Mouse (Mus musculus) G1E (cell line): Measurements from ENCODE around the gene Lamtor4.
"Not testable (repeated sequence)": the region's sequence is repeated elsewhere in the genome, so short reads cannot be mapped to it uniquely, and the experiment has no call there.

ENCODE experiments used
- CTCF ChIP-seq: IDR thresholded peaks from 2 replicates; pipeline ENCODE4 v1.5.1; 2012; ENCODE audit warnings: low read depth, low read length, inconsistent platforms, mixed read lengths
- TAL1 ChIP-seq: conservative IDR thresholded peaks from 2 replicates; pipeline ENCODE4 v1.6.1; 2012; ENCODE audit warnings: low read depth, low read length, inconsistent platforms, mixed read lengths

DNA sequence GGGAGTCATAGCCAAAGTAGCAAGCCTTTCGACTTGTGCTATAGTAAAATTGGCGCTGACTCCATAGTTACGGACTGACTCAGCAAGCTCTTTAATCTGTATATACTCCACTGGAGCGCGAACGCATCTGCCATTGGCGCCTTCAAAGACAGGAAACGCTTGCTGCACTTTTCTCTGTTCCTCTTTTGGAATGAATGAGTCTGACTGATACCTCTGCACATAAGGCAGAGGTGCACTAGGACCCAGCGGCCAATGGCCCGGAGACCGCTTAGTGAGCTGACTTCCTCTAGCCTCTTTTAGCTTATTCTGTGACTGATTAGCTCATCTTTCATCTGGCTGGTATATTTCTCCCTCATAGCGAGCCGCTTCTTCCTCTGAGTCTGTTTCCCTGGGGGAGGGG, 38.6 kb upstream of the Lamtor4 start:
- TF ChIP-seq CTCF, TAL1: not testable (repeated sequence)
